ENCODE assay signal across 20 mouse cellular contexts in genomic region chr14:33463658-33464057, GRCm38 (mm10). TPM values are rescaled to one million over a fixed set of nuclear protein-coding genes. Genes with fewer than 3 reads are reported as not detected.
DNase-seq lines count a peak whose midpoint lies in the region; ATAC-seq lines count a peak whose summit lies in the region.
"Had no signal": no experiment of that assay in that cellular context is flagged by ENCODE, and none has a peak within 500 bp of the region (broad histone marks: within the 10 kb centered on the region; RNA-seq: fewer than 3 reads in every experiment).

No protein-coding gene starts in this region.

- peak; percentile 13 for DNase-seq in midbrain, embryonic 14.5 days
- no peak for DNase-seq in midbrain, embryonic 10.5 days (ENCODE audit: low spot score)
- DNase-seq in brain, adult 2 months (ENCODE audit: low read depth, low spot score) = peak; percentile 53
- DNase-seq in retina, embryonic 14.5 days (ENCODE audit: low spot score) = peak; percentile 21
- DNase-seq in adrenal gland, adult 8-10 months = no peak
- DNase-seq in adrenal gland, postnatal 10 days = no peak
- DNase-seq: adrenal gland, adult 2 months; adrenal gland, postnatal 25 days; cerebellum, adult 11-12 months; cerebellum, adult 2 months; cerebellum, adult 9-10 months; cerebellum, postnatal 10 days; cerebellum, postnatal 25 days had no signal

- no peak overlapping the region for H3K9ac ChIP-seq in midbrain, embryonic 14.5 days (replicated peaks; ENCODE audit: low read length)
- H3K9ac ChIP-seq: embryonic facial prominence, embryonic 12.5 days; forebrain, embryonic 13.5 days had no signal

- H3K27me3 ChIP-seq in midbrain, embryonic 14.5 days (ENCODE audit: control insufficient read depth, insufficient read depth, low read length) = no peaks in the 10 kb centered on the region
- H3K27me3 ChIP-seq in midbrain, embryonic 10.5 days (ENCODE audit: low read depth, poor library complexity, severe bottlenecking) = no peaks in the 10 kb centered on the region
- H3K27me3 ChIP-seq: embryonic facial prominence, embryonic 12.5 days; forebrain, embryonic 13.5 days had no signal

- H3K36me3 ChIP-seq in midbrain, embryonic 14.5 days (ENCODE audit: control insufficient read depth, insufficient read depth, low read length) = no peaks in the 10 kb centered on the region
- H3K36me3 ChIP-seq in midbrain, embryonic 10.5 days = no peaks in the 10 kb centered on the region
- H3K36me3 ChIP-seq: embryonic facial prominence, embryonic 10.5 days; embryonic facial prominence, embryonic 12.5 days had no signal

- 59% methylated on average over 3 of the region's 3 CpGs for WGBS in midbrain, embryonic 14.5 days
- 76% methylated on average over 3 of the region's 3 CpGs for WGBS in midbrain, embryonic 10.5 days

- ATAC-seq in midbrain, embryonic 14.5 days (ENCODE audit: low FRiP score, low TSS enrichment) = no peak
- ATAC-seq: forebrain, embryonic 13.5 days; forebrain, embryonic 16.5 days had no signal

- H3K27ac ChIP-seq in midbrain, embryonic 14.5 days (replicated peaks; ENCODE audit: low read depth, low read length) = no peak overlapping the region
- H3K27ac ChIP-seq in midbrain, embryonic 10.5 days (replicated peaks) = no peak overlapping the region
- H3K27ac ChIP-seq: embryonic facial prominence, embryonic 10.5 days; embryonic facial prominence, embryonic 12.5 days; forebrain, embryonic 13.5 days had no signal

- H3K4me3 ChIP-seq in midbrain, embryonic 14.5 days (replicated peaks; ENCODE audit: low read depth, low read length) = no peak overlapping the region
- no peak overlapping the region for H3K4me3 ChIP-seq in midbrain, embryonic 10.5 days
- H3K4me3 ChIP-seq: embryonic facial prominence, embryonic 10.5 days; embryonic facial prominence, embryonic 12.5 days; forebrain, embryonic 13.5 days had no signal

- H3K4me2 ChIP-seq in midbrain, embryonic 14.5 days (ENCODE audit: low read length) = no peak overlapping the region
- H3K4me2 ChIP-seq: embryonic facial prominence, embryonic 12.5 days; forebrain, embryonic 13.5 days had no signal

- H3K9me3 ChIP-seq in midbrain, embryonic 14.5 days (ENCODE audit: control insufficient read depth, low read length) = no peaks in the 10 kb centered on the region
- no peaks in the 10 kb centered on the region for H3K9me3 ChIP-seq in midbrain, embryonic 10.5 days (replicated peaks)
- H3K9me3 ChIP-seq: embryonic facial prominence, embryonic 10.5 days; embryonic facial prominence, embryonic 12.5 days; forebrain, embryonic 13.5 days had no signal

- H3K4me1 ChIP-seq in midbrain, embryonic 14.5 days (ENCODE audit: control insufficient read depth, insufficient read depth, low read length) = no peaks in the 10 kb centered on the region
- no peaks in the 10 kb centered on the region for H3K4me1 ChIP-seq in midbrain, embryonic 10.5 days
- H3K4me1 ChIP-seq: forebrain, embryonic 13.5 days had no signal

RNA-seq across cellular contexts. Expression of gene Frmpd2, which starts 7.8 kb away (rescaled TPM):
- 0.04 and 0.39 TPM in 2 replicates for polyA plus RNA-seq in midbrain, embryonic 14.5 days (2014; fragmentation: Nextera tagmentation; extraction: Ambion mirVana)
- not detected in 2 replicates for polyA plus RNA-seq in midbrain, embryonic 10.5 days (2016; fragmentation: Nextera tagmentation; extraction: Ambion mirVana)
- total RNA-seq in adrenal gland, adult 8-10 months (2022) = under 1 TPM in 2 of 4 experiments, not detected in 2; 0.05 to 0.12 TPM
- not detected for total RNA-seq in adrenal gland, postnatal 10 days (2021)
- total RNA-seq: adrenal gland, postnatal 25 days; ES-E14; MEL had no signal
- polyA plus RNA-seq: adrenal gland, adult 2 months; C2C12; embryonic facial prominence, embryonic 12.5 days; forebrain, embryonic 13.5 days; forebrain, embryonic 16.5 days had no signal

RNA-seq across cellular contexts. Expression of gene Mapk8, which starts 16.7 kb away (rescaled TPM):
- polyA plus RNA-seq in midbrain, embryonic 14.5 days (2014; fragmentation: Nextera tagmentation; extraction: Ambion mirVana) = 48.7 and 50.5 TPM in 2 replicates
- polyA plus RNA-seq in midbrain, embryonic 10.5 days (2016; fragmentation: Nextera tagmentation; extraction: Ambion mirVana) = 17.3 and 19.8 TPM in 2 replicates
- 10 to 100 TPM; 23.2 to 27.3 (median 25.8) TPM for total RNA-seq in adrenal gland, adult 8-10 months (2022)
- total RNA-seq in adrenal gland, postnatal 10 days (2021) = 10 to 100 TPM; 25.2 to 30.4 TPM

Comparison
In these comparisons a context has a peak if more than half of its experiments do, and no peak if none do; other contexts are left out.
1. DNase-seq: peak in midbrain, embryonic 14.5 days (single experiment), brain, adult 2 months (single experiment) and retina, embryonic 14.5 days (single experiment); none in midbrain, embryonic 10.5 days (single experiment), adrenal gland, adult 8-10 months (single experiment) and adrenal gland, postnatal 10 days (single experiment).